Mouse (Mus musculus) liver, embryonic 16.5 days (tissue): ENCODE measurements around the gene Golt1b. TPM values are rescaled to one million over a fixed set of nuclear protein-coding genes. Genes with fewer than 3 reads are reported as not detected.

Experiments used
- ATAC-seq: fragments of 200-750 bp; cut with Nextera tagmentation; 2 replicates; pipeline ENCODE4 v1.8.0; 2017; ENCODE audit warnings: low read depth, mild to moderate bottlenecking, moderate number of reproducible peaks, moderate library complexity
- H3K27ac ChIP-seq: fragments of 300-500 bp; sonication (generic); 2 replicates; pipeline ENCODE4 v1.5.1; 2014; ENCODE audit warnings: mild to moderate bottlenecking, low read length
- H3K27me3 ChIP-seq: fragments of 300-500 bp; sonication (generic); 2 replicates; pipeline ENCODE4 v1.6.1; 2014; ENCODE audit warnings: low read depth, low read length, mixed read lengths; ENCODE audit not compliant: control insufficient read depth, insufficient read depth
- H3K36me3 ChIP-seq: fragments of 300-500 bp; sonication (generic); 2 replicates; pipeline ENCODE4 v1.6.1; 2014; ENCODE audit warnings: mild to moderate bottlenecking; ENCODE audit not compliant: control insufficient read depth, insufficient read depth
- H3K4me1 ChIP-seq: fragments of 300-500 bp; sonication (generic); 2 replicates; pipeline ENCODE4 v1.6.1; 2014; ENCODE audit warnings: low read depth, low read length, mixed read lengths; ENCODE audit not compliant: control insufficient read depth
- H3K4me2 ChIP-seq: fragments of 300-500 bp; sonication (generic); 2 replicates; pipeline ENCODE4 v1.6.1; 2014; ENCODE audit warnings: low read depth, low read length, mixed read lengths
- H3K4me3 ChIP-seq: fragments of 300-500 bp; sonication (generic); 2 replicates; pipeline ENCODE4 v1.5.1; 2014; ENCODE audit warnings: low read depth, mild to moderate bottlenecking, low read length
- H3K9ac ChIP-seq: fragments of 300-500 bp; sonication (generic); 2 replicates; pipeline ENCODE4 v1.6.1; 2014; ENCODE audit warnings: low read depth, low read length
- H3K9me3 ChIP-seq: fragments of 300-500 bp; sonication (generic); replicated peaks from 2 replicates; pipeline ENCODE4 v1.6.1; 2016; ENCODE audit warnings: low read length; ENCODE audit not compliant: control insufficient read depth
- WGBS: fragments of 180-500 bp; shearing (Covaris S2); extraction: QIAGEN DNeasy Blood & Tissue Kit; methylation state at CpG from one replicate; pipeline ENCODE4 v1.1.7; 2014; ENCODE audit not compliant: insufficient replicate concordance; 5-methylcytosine and 5-hydroxymethylcytosine counted together
- polyA plus RNA-seq: library from polyadenylated mRNA; unstranded; fragments of >200 nt; fragmentation: Nextera tagmentation; extraction: Ambion mirVana; gene quantifications from 2 replicates; pipeline ENCODE4 v1.2.1, GENCODE M21; 2015

Golt1b gene
- polyA plus RNA-seq, 1 experiment from 2014 or later, result 26.1 TPM

- Histone ChIP-seq H3K9ac (no peak overlapping the region), H3K27ac (no peak overlapping the region), H3K4me1 (no peaks in the 10 kb centered on the region), H3K27me3 (no peaks in the 10 kb centered on the region), H3K4me3 (no peak overlapping the region), H3K9me3 (no peaks in the 10 kb centered on the region), H3K36me3 (peaks cover 7% of the 10 kb centered on the region), H3K4me2 (no peak overlapping the region)
- 57% methylated on average over 7 of the region's 7 CpGs for WGBS
- ATAC-seq, result no peak
These were observed 29.9 kb upstream of the Golt1b start for GRCm38 (mm10) chr6:142357106-142357505.

DNA sequence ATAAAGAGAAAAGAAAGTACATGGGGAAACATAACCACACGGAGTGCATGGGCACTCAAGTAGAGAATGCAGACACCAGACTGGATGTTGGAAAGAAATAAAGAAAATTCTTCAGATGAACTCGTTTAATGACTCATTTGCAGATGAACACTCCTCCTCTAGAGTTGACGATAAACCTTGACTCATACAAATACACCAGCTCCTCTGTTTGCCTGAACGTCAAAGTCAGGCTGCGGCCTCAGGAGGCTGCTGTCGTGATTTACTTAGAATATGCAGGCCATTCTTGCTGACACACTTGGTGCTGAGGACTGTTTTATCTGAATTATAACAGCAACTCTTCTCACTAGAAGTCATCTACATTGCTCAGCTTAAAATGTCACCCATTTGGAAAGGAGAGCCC lies 25.0 kb upstream of the Golt1b start:
- no peak for ATAC-seq
- Histone ChIP-seq H3K9ac (no peak overlapping the region), H3K27me3 (no peaks in the 10 kb centered on the region), H3K4me2 (no peak overlapping the region), H3K4me3 (no peak overlapping the region), H3K9me3 (no peaks in the 10 kb centered on the region), H3K4me1 (no peaks in the 10 kb centered on the region), H3K36me3 (peaks cover 22% of the 10 kb centered on the region), H3K27ac (no peak overlapping the region)
- 85% methylated on average over 6 of the region's 6 CpGs for WGBS

- Histone ChIP-seq H3K27me3 (no peaks in the 10 kb centered on the region), H3K4me1 (no peaks in the 10 kb centered on the region), H3K9ac (no peak overlapping the region), H3K4me2 (no peak overlapping the region), H3K4me3 (no peak overlapping the region), H3K36me3 (peaks cover 22% of the 10 kb centered on the region), H3K9me3 (no peaks in the 10 kb centered on the region), H3K27ac (no peak overlapping the region)
- ATAC-seq, result no peak
- 63% methylated on average over 9 of the region's 9 CpGs for WGBS
These were observed 23.9 kb upstream of the Golt1b start for GRCm38 (mm10) chr6:142363019-142363576.

- Histone ChIP-seq H3K4me2 (no peak overlapping the region), H3K36me3 (peaks cover 32% of the 10 kb centered on the region), H3K4me3 (no peak overlapping the region), H3K4me1 (no peaks in the 10 kb centered on the region), H3K9me3 (no peaks in the 10 kb centered on the region), H3K9ac (no peak overlapping the region), H3K27ac (no peak overlapping the region), H3K27me3 (no peaks in the 10 kb centered on the region)
- WGBS, result 77% methylated on average over 8 of the region's 8 CpGs
- no peak for ATAC-seq
These were observed 21.1 kb upstream of the Golt1b start for GRCm38 (mm10) chr6:142365742-142366472.

DNA sequence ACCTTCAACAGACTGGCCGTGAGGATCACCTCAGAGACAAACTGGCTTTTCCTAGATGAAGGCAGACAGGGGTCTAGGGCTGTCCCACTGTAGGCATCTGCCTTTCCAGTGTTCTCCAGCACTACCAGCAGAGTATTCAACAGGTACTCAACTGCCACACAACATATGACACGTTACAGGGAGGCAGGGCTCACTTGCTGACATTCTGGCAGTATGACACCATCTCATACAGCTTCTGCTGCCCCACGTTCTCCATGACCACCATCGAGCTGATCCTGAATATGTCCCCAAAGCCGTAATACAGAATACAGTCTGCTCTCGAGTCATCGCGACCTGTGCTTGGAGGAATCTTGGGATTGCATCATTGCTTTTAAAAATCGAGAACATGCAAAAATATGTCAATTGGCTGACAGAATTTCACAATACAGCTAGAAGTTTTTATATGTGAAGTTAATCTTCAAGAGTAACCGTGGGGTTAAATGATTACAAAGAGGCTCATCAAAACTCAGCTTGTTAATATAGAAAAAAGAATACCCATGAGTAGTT lies 20.5 kb upstream of the Golt1b start:
- no peaks in the 10 kb centered on the region for H3K4me1 ChIP-seq
- H3K9me3 ChIP-seq, result no peaks in the 10 kb centered on the region
- peaks cover 32% of the 10 kb centered on the region for H3K36me3 ChIP-seq
- WGBS, result 79% methylated on average over 10 of the region's 10 CpGs
- H3K9ac ChIP-seq, result no peak overlapping the region
- H3K27ac ChIP-seq, result no peak overlapping the region
- H3K4me2 ChIP-seq, result no peak overlapping the region
- no peaks in the 10 kb centered on the region for H3K27me3 ChIP-seq
- no peak for ATAC-seq
- H3K4me3 ChIP-seq, result no peak overlapping the region

- Histone ChIP-seq H3K9me3 (no peaks in the 10 kb centered on the region), H3K27ac (no peak overlapping the region), H3K4me3 (no peak overlapping the region), H3K4me2 (no peak overlapping the region), H3K36me3 (peaks cover 31% of the 10 kb centered on the region), H3K4me1 (no peaks in the 10 kb centered on the region), H3K9ac (no peak overlapping the region), H3K27me3 (no peaks in the 10 kb centered on the region)
- 85% methylated on average over 3 of the region's 3 CpGs for WGBS
- no peak for ATAC-seq
These were observed 19.5 kb upstream of the Golt1b start for GRCm38 (mm10) chr6:142367565-142367964.

GRCm38 (mm10) chr6:142369568-142369967 lies 17.5 kb upstream of the Golt1b start:
- no peaks in the 10 kb centered on the region for H3K4me1 ChIP-seq
- H3K4me3 ChIP-seq, result no peak overlapping the region
- WGBS, result 82% methylated on average over 3 of the region's 3 CpGs
- H3K4me2 ChIP-seq, result no peak overlapping the region
- no peaks in the 10 kb centered on the region for H3K27me3 ChIP-seq
- no peak for ATAC-seq
- H3K27ac ChIP-seq, result no peak overlapping the region
- no peak overlapping the region for H3K9ac ChIP-seq
- no peaks in the 10 kb centered on the region for H3K9me3 ChIP-seq
- peaks cover 28% of the 10 kb centered on the region for H3K36me3 ChIP-seq

- no peak overlapping the region for H3K27ac ChIP-seq
- H3K36me3 ChIP-seq, result peaks cover 29% of the 10 kb centered on the region
- H3K9me3 ChIP-seq, result no peaks in the 10 kb centered on the region
- no peak overlapping the region for H3K4me3 ChIP-seq
- H3K9ac ChIP-seq, result no peak overlapping the region
- WGBS, result 63% methylated on average over 1 of the region's 1 CpGs
- ATAC-seq, result no peak
- no peak overlapping the region for H3K4me2 ChIP-seq
- no peaks in the 10 kb centered on the region for H3K4me1 ChIP-seq
- H3K27me3 ChIP-seq, result no peaks in the 10 kb centered on the region
These were observed 9.9 kb upstream of the Golt1b start for GRCm38 (mm10) chr6:142377081-142377480.

DNA sequence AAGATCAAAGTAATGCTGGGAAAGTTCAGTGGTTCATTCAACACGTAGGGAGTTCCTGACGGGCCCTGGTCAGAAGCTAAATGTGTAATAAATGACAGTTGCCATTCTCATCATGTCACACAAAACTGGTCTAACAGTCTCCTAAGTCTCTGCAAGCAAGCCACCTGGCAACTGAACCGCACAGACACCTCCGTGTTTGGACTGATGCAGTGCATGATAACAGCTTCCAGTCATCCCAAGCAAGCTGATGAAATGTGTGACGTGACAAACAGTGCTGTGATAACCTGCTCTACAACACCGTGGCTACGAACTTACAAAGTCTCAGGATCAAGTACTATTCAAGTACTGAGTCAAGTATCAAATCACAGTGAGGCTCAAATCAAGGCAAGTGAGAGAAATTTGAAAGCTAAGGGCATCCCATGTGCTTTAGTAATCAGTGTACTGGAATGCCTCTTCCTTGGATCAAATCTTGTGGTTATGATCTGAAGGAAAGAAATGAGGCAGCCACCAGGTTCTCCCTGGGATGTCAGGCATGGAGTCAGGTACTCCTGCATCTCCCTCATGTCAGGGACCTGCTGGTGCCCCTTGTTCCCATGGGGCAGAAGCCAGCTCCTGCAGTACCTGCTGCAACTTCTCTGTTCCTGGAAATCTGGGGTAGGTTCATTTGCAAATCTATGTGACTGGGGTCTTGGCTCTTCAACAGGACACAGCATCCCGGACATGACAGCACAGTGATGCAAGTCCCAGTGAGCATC lies 8.3 kb upstream of the Golt1b start:
- no peak overlapping the region for H3K27ac ChIP-seq
- H3K9me3 ChIP-seq, result no peaks in the 10 kb centered on the region
- H3K36me3 ChIP-seq, result peaks cover 19% of the 10 kb centered on the region
- ATAC-seq, result no peak
- H3K9ac ChIP-seq, result no peak overlapping the region
- 77% methylated on average over 8 of the region's 8 CpGs for WGBS
- H3K4me3 ChIP-seq, result no peak overlapping the region
- H3K27me3 ChIP-seq, result no peaks in the 10 kb centered on the region
- H3K4me1 ChIP-seq, result no peaks in the 10 kb centered on the region
- H3K4me2 ChIP-seq, result no peak overlapping the region
